Mouse (Mus musculus) cerebellum, adult 2 months (tissue): ENCODE results near the gene Elob.

Experiments used
- CTCF ChIP-seq: fragments of 200-500 bp; IDR thresholded peaks from 2 replicates; pipeline ENCODE4 v1.5.1; 2011; ENCODE audit warnings: low read depth, mild to moderate bottlenecking, control low read depth, low read length, moderate library complexity, borderline replicate concordance; ENCODE audit not compliant: insufficient read depth
- POLR2A ChIP-seq: fragments of 200-500 bp; IDR thresholded peaks from 2 replicates; pipeline ENCODE4 v1.6.1; 2011; ENCODE audit warnings: low read length, control low read depth, borderline replicate concordance; ENCODE audit not compliant: insufficient read depth

DNA sequence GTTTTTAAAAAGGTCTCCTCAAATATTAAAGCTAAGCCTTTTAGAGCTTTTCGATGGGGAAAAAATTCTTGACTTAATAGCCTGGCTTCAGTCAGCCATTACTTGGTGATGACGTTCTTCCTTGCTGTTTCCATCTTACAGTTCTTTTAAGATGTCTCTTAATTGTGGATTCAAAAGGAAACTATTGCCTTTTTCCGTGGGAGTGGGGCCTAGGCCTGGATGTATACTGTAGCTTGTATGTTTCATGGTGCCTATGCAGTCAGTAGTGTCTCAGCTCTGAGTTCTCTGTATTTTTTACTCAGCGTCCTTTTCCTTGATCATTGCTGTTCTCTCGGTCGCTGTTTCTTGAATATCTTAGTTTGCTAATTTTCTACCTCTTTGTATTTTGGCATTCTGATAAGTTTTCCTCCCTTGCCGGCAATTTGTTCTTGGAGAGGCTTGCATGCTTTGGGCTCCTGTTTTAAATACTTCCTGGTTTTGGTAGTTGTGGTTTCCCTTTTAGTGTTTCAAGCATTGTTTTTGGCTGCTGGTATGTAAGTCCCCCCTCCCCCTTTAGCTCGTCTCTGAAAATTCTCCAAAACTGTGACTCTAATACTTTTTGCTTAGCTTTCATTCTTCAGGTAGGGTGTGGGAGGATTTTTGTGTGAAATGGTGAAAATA lies 24.4 kb downstream of the Elob start:
- no peak for TF ChIP-seq POLR2A
- TF ChIP-seq CTCF = no peak
